Mouse (Mus musculus): ENCODE results near the gene Fcgr2b. TPM values are rescaled to one million over a fixed set of nuclear protein-coding genes. Genes with fewer than 3 reads are reported as not detected.

Gene Fcgr2b
- polyA plus RNA-seq (2012): 0.08 TPM in 1 of 2 replicates, not detected in the other

- TF ChIP-seq GATA1 (IDR thresholded peaks at IDR 0.05; ENCODE audit: low read length): no peak
Measured at GRCm38 (mm10) chr1:170976447-170976846, at the start of gene Fcgr2b. Gene Fcgr2b, minus strand, starts transcription at chr1:170976547.

GRCm38 (mm10) chr1:171019311-171019950, 43.1 kb upstream of the Fcgr2b start:
- no peak for TF ChIP-seq GATA1 (IDR thresholded peaks at IDR 0.05; ENCODE audit: low read length)

- no peak for TF ChIP-seq GATA1 (IDR thresholded peaks at IDR 0.05; ENCODE audit: low read length)
Measured at GRCm38 (mm10) chr1:171018737-171019136, 42.4 kb upstream of the Fcgr2b start, which contains the start of gene Fcgr4. Gene Fcgr4, plus strand, starts transcription at chr1:171018920.

- no peak for TF ChIP-seq GATA1 (IDR thresholded peaks at IDR 0.05; ENCODE audit: low read length)
Measured at GRCm38 (mm10) chr1:171017468-171018158, 41.3 kb upstream of the Fcgr2b start.

GRCm38 (mm10) chr1:171016676-171017356, 40.5 kb upstream of the Fcgr2b start:
- TF ChIP-seq GATA1 (IDR thresholded peaks at IDR 0.05; ENCODE audit: low read length): no peak

- no peak for TF ChIP-seq GATA1 (IDR thresholded peaks at IDR 0.05; ENCODE audit: low read length)
Measured at GRCm38 (mm10) chr1:171011733-171012132, 35.4 kb upstream of the Fcgr2b start.

GRCm38 (mm10) chr1:171006905-171007304, 30.6 kb upstream of the Fcgr2b start:
- TF ChIP-seq GATA1 (IDR thresholded peaks at IDR 0.05; ENCODE audit: low read length): no peak

- TF ChIP-seq GATA1 (IDR thresholded peaks at IDR 0.05; ENCODE audit: low read length): no peak
Measured at GRCm38 (mm10) chr1:171006335-171006734, 30.0 kb upstream of the Fcgr2b start.

GRCm38 (mm10) chr1:171005586-171005985, 29.2 kb upstream of the Fcgr2b start:
- no peak for TF ChIP-seq GATA1 (IDR thresholded peaks at IDR 0.05; ENCODE audit: low read length)

- no peak for TF ChIP-seq GATA1 (IDR thresholded peaks at IDR 0.05; ENCODE audit: low read length)
Measured at GRCm38 (mm10) chr1:171005081-171005480, 28.7 kb upstream of the Fcgr2b start.

GRCm38 (mm10) chr1:170999811-171000210, 23.5 kb upstream of the Fcgr2b start:
- no peak for TF ChIP-seq GATA1 (IDR thresholded peaks at IDR 0.05; ENCODE audit: low read length)

- TF ChIP-seq GATA1 (IDR thresholded peaks at IDR 0.05; ENCODE audit: low read length): no peak
Measured at GRCm38 (mm10) chr1:170997756-170998655, 21.7 kb upstream of the Fcgr2b start.

GRCm38 (mm10) chr1:170996753-170997152, 20.4 kb upstream of the Fcgr2b start:
- no peak for TF ChIP-seq GATA1 (IDR thresholded peaks at IDR 0.05; ENCODE audit: low read length)

GRCm38 (mm10) chr1:170996034-170996433, 19.7 kb upstream of the Fcgr2b start:
- TF ChIP-seq GATA1 (IDR thresholded peaks at IDR 0.05; ENCODE audit: low read length): no peak

GRCm38 (mm10) chr1:170992550-170992949, 16.2 kb upstream of the Fcgr2b start:
- TF ChIP-seq GATA1 (IDR thresholded peaks at IDR 0.05; ENCODE audit: low read length): no peak
